Mouse (Mus musculus) right cerebral cortex, postnatal 4 days (tissue): ENCODE measurements around the gene Agap1.
"Not testable (repeated sequence)": the region's sequence is repeated elsewhere in the genome, so short reads cannot be mapped to it uniquely, and the experiment has no call there.

Experiments used
- DNase-seq: peaks from one replicate; pipeline ENCODE4 v3.0.0-alpha.2; 2022

Gene Agap1

DNA sequence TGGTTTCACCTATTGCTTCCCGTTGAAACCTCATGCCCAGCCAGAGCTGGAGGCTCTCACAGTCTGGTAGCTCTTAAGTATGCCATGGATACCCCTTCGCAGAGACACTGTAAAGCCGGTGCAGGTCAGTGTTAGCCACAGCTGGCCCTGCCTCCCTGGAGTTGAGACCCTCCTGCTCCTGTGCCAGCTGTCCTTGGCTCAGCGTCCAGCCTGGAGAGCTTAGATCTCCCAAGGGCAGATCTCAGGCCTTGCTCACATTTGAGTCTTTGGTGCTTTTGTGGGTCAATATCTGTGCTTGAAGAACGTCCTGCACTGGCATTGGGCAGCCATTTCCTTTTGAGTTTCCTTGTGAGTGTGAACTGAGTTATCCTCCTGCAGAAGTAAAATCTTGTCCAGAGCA is 7.3 kb downstream of the Agap1 start:
- DNase-seq = no peak

DNA sequence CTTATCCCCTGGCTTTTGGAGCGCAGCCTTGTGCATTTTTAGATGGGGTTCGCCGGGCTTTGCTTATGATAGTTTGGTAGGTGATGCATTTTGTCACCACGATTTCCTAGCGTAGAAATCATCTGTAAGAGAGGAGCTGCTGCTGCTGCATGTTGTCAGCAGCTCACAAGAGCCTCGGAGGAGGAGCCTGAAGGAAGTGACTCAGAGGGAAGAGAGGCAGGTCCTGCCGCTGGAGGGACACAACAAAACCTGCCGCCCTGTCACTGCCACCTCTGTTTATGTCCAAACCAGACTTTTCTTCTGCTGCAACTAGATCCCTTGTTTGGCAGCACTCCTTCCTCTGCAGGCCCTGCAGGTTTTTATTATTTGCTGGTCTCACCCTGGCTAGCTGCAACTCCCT is 8.5 kb downstream of the Agap1 start:
- DNase-seq = no peak

DNA sequence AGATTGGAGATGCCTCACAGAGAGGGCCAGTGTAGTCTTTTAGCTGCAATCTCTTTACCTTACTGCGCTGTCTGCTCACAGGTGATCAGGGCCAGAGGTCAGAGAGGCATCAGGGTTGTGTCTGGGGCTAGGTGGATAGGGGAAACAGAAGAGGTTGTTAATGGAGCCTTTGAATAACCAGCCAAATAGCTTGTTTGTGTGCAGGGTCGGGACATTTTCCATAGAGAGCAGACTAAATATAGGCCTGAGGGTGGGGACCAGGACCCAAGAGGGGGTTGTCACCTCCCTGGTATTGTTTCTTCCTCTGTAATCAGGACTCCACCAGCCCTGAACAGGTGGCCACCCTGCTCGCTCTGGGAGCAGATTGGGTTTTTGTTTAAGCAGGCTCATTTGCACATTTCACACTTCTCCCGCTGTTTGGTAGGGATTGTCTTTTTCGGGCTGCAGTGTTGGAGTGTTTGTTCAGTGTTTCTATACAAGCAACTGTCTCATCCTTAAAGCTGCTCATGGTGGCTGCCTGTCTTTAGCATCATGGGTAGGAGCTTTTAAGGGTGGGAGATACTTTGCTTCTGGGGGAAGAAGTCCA is 10.9 kb downstream of the Agap1 start:
- no peak for DNase-seq

DNA sequence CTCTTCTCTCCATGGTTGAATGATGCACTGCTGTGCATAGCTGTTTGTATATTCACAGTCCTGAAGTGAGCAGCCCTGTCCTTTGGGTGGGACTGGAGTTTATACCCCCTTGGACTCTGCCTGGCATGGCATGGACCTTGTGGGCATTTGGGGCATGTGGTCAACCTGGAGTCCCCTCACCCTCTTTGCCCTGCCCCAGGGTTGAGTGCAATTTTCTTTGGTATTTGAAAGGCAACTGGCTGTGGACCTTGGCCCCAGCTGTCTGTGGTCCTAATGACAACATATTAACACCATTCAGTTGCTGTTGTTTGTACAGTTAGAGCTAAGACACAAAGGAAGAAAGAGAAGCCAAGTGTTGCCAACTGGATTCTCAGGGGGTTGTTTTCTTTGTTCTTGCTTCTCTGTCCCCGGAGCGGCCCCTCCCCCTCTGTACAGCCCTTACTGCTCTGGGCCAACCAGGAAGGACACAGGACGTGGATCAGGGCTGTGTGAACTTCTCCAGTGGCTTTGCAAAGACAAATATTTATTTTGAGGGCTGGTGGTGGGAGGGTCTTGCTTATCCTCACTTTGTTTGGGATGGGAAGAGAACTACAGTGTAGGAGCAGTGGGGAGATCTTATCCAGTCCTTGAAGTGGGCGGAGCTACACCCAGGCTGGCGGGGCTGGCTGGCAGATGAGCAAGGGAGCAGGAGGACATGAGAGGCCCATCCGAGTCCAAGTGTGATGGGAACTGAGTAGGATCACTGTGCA is 12.9 kb downstream of the Agap1 start:
- no peak for DNase-seq

DNA sequence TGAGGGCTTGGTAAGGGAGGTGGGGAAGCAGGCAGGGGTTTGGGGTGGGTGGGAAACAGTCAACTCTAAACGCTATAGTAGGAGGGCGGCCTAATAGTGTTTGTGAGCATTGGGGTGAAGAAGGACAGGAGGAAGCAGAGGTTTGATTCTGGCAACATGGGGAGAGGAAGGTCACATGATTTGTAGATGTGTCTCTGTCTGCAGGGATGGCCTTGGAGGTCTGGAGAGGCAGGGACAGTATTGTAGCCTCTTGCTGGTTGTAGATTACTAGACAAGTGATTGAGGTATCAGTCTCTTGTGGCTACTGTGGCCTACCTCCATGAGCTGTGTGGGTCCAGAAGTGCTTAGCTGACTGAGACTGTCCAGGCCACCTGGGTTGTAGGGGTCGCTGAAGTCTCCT is 13.5 kb downstream of the Agap1 start:
- DNase-seq = no peak

DNA sequence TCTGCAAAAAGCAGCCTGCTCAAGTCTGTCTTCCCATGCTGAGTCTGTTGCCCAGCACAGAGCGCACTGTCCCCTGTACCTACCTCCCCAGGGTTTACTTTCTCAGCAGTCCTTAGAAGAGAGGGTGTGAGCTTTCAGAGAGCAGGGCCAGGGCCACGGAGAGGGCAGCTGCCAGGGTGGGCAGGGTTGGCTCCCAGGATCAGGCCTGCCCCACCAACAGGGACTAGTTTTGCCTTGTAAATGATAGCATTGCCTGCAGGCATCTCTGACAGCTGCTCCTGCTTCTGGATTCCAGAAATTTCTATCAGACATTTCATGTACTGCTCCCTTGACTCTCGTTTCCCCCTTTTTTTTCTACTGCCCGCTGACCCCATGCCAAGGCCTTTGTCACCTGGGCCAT is 16.8 kb downstream of the Agap1 start:
- no peak for DNase-seq

DNA sequence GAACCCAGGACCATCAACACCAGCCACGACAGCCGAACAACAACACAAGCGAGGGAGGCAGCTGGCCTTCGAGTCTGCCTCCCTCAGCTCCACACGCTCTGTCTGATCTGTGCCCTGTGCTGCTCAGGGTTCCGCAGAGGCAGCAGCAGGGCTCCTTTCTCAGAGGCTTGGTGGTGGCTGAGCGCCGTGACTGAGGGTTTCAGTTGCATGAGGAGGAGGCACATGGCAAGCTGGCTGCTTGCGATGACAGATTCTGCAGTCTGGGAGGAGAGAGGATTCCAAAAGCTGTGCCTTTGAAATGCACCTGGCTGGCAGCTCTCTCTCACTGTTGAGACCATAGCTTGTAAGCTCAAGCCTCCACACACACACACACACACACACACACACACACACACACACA is 17.3 kb downstream of the Agap1 start:
- no peak for DNase-seq

DNA sequence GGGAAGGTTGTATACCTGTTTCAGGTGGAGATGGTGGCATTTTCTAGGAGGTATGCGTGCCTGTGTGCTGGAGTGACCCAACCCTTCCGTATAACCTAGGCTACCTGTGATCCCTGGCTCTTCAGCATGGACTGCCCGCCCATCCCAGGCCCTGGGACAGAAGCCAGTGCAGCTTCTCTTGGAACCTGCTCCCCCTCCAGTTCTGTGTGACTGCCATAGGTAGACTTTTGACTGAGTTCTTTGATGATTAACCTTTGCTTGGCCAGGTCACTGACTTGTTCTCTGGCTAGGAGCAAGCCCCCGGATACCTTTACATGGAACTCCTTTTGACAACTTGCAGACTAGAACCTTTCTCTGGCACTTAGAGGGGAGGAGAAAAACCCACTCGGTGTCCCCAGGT is 19.3 kb downstream of the Agap1 start:
- DNase-seq = no peak

DNA sequence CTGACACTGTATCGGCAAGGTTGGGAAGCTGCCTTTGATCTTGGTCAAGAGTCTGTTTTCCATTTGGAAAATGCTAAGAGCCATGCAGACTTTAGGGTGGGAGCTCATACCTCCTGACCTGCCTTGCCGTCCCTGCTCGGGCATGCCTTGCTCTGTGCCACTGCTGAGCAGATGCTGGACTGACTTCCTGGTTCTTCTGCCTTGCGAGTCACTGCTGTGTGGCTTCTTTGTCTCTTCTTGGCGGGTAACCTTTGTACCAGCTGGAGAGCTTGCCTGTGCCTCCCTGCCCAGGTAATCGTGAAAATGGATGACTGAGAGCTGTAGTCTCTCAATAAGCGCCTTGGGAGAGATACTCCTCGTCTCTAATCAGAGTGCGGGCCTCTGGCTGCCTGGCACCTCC is 20.2 kb downstream of the Agap1 start:
- no peak for DNase-seq

DNA sequence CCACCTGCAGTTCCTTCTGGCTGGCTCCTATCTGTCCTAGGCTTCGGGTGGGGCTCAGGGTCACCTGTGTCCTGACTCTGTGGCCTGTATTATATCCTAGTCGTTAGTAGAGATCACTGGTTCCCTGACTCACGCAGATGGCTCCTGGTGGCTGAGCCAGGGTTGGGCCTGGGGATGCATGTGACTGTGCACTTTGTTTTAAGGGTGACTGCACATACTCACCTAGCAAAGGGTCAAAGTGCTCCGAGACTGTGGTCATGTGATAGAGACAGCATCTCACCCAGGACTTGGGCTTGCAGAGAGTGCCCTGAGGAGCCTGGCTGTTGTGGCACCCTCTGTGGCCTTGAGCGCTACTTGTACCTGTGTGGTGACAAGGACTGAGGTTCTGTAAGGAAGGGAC is 22.4 kb downstream of the Agap1 start:
- DNase-seq = no peak

DNA sequence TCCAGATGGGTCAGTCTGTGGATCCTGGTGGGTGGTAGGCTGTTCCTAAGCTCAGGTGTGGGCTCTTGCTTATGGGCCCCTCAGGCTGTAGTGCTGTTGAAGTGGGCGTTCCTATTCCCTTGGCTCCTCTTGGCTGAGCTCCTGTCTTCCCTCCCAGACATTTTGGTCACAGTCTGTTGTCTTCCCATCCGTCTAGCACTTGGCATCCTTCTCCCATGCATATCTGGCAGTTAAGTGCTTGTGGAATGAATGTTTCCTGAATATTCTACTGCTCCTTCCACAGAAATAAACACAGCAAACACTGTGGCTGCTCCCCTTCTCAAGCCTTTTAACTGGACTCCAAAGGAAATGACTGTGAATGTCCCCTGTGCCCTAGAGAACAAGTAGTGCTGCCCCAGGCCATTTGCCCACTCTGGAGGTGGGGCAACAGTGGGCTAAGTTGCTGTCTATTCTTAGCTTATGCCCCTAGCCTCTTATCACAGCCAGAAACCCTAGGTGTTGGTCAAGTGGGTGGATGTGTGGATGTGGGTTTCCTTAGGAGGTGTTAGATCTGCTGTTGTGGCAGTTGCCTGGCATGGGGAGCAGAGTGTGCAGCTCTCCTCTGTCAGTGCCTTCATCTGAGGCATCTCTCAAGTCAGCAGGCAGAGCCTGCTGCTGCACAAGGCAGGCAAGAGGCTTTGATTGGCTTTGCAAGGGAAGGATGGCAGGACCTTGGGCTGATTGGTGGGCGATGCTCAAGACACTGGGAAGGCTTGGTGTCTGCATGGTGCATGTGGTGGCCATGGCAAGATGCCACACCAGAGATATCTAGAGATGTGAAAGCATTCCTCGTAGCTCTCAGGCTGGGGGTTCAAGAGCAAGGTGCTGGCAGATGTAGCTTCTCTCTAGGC is 24.2 kb downstream of the Agap1 start:
- DNase-seq = no peak

DNA sequence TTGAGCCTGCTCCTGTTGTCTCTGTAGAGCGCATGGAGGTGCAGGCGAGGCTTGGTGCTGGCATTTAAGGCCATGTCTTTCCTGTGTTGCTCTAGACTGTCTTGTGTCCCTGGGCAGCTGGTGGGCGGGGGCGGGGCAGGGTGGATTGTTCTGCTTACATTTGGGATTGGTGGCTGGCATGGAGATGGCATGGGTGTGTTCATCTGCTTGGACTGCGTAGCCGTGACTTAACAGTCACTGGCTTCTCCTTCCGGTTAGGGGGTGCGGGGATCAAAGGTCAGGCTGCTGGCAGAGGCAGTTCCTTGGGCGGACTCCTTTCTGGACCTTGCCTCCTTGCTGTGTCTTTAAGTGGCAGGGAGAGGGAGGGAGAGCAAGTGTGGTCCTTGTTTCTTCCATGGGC is 26.5 kb downstream of the Agap1 start:
- no peak for DNase-seq

DNA sequence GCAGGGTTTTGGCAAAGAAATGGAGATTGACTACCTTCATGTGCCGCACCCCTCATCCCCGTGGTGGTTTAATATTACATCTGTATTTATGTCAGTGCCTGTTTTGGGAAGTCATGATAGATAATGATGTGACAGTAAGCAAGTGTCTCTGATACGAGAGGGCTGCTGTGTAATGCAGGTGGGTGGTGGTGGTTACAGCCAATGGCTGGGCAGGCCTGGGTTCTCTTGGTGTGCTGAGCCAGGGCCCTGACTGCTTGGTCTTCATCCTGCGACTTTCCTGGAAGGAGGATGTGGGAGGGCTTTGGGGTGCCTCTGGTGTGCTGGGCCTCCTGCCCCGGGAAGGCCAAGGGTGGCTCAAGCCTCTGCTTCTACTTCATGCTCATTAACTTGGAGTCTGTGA is 28.2 kb downstream of the Agap1 start:
- DNase-seq = no peak

DNA sequence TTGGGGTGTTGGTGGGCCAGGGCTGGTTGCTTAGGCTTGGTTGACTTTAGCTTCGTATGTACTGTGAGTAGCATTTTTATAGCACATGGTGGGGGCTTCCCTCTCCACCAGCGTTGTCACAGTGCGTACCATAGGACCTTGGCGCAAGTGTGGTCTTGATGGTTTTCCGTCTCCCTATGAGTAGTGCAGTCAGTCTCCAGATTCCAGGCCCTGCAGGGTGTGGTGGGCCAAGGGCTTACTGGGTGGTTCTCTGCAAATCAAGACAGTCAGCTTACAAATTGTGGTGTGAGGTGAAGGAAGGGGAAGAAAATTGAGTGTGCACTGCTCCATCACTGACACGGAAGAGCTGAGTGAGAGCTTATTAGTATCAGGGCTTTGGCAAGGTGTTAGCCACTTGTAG is 32.3 kb downstream of the Agap1 start:
- no peak for DNase-seq

DNA sequence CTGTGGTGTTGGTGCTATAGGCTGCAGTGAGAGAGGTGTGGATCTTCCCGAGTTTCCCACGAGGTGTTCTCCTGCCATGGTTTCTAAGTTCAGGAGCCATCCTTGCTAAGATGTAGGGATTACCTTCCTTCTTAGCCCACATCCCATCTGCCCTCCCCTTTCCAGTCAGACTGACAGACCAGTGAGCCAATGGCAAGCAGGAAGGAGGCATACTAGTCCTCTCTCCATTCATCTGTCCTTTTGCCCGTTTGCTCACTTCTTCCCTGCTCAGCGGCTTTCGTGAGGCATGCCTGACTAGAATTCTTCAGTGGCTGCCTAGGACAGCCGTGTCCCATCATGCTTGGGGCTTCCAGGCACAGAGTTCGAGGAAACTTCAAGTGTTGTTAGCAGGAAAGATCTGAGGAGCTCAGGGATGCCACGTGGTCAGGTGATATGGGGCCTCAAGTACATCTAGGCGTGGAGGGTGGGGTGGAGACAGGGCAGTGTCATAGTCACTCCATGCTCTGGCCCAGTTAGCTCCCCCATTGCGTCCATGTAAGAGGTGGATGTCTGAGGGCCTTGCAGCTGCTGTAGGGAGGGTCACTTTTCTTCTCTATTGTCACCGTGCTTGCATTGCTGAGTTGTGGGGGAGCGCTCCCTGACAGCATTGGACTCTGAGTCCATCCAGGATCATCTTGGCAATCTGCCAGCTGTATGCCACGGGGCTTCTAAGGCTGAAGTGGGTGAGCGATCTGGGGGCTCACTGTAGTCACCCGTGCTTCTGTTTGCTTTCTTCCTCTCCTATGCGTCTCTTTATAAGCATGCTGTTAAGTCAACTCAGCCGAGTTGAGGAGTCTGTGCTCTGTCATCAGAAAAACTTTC is 34.7 kb downstream of the Agap1 start:
- peak; percentile 39 for DNase-seq

DNA sequence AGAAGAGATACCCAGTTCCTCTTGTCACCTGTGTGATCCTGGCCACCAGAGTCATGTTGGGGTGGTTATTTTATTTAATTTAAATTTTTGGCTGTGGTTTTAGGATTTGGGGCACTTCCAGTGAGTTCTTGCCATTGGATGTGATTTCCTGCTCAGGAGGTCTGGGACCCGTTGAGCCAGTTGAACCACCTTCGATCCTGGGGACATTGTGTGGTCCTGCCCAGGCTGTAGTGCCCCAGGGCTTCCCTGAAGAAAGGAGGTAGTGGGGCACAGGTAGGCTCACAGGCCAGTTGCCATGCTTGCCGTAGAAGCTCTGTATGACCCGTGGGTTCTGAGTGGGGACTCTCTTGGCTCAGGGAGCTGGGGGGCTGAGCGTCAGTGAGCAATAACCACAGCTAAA is 38.6 kb downstream of the Agap1 start:
- no peak for DNase-seq

DNA sequence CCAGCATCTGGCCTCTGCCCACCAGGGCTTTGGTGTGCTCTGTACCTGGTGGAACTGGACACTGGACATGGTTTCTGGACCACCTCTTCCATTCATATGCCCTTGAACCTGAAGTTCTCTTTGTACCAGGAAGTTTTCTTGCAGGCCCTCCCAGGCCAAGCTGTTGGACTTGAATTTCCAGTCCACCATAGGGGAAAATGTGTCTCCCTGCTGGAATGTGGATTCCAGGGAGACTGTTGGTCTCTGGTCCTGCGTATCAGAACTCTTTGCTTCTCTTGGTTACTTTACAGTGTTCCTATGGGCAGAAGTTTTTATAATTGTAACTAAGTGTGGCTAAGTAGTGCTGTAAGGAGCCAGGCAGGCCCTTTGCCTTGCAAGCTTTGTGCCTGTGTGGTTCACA is 40.2 kb downstream of the Agap1 start:
- DNase-seq = no peak

DNA sequence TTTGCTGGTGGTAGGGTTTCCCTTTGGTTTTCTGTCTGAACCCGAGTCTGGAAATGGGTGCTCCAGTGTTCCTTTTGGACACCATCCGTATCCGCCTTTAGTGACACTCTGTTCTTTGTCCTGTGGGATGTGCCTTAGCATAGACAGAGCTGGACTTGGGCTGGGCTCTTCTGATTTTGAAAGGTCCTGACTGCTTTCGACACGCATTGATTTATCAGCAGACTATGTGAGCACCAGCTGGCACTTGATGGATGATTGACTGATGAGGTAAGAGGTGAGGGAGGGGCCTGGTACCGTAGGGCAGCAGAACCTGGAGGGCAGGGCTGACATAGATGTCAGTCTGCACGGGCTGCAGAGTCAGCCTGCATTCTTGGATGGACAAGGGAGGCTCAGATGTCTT is 41.6 kb downstream of the Agap1 start:
- DNase-seq = no peak

DNA sequence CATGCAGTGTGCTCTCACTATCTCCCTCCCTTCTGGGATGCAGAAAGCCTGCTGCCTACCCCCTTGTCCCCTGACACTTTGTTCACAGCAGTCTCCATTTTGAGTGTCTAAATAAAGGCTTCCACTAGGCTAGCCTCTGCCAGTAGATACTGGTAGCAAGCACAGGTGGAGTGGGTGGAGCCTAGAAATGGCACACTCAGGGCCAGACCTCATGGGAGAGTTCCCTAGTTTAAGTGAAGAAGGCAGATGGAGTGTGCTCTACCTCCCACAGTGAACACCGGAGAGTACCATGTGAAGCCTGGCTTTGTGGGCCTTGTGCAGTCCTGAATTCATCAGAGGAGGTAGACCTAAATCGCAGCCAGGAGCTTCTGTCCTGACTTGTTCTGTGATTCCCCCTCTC is 46.3 kb downstream of the Agap1 start:
- DNase-seq = no peak

DNA sequence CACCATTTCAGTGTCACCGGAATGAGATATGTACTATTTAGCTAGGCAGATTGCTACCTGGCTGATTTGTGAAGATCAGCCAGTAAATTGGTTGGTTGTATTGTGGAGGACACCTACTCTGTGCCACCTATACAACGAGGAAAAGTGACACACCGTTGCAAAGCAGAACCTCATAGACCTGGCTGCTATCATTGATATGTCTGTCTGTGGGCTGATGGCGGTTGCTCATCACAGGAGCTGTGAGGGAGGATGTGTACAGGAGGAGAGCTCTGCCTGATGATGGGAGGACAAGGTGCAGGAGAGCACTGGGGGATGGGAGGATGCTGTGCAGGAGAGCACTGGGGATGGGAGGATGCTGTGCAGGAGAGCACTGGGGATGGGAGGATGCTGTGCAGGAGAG is 46.7 kb downstream of the Agap1 start:
- no peak for DNase-seq

DNA sequence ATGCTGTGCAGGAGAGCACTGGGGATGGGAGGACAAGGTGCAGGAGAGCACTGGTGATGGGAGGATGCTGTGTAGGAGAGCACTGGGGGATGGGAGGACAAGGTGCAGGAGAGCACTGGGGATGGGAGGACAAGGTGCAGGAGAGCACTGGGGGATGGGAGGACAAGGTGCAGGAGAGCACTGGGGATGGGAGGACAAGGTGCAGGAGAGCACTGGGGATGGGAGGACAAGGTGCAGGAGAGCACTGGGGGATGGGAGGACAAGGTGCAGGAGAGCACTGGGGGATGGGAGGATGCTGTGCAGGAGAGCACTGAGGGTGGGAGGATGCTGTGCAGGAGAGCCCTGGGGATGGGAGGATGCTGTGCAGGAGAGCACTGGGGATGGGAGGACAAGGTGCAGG is 47.3 kb downstream of the Agap1 start:
- not testable (repeated sequence) for DNase-seq

DNA sequence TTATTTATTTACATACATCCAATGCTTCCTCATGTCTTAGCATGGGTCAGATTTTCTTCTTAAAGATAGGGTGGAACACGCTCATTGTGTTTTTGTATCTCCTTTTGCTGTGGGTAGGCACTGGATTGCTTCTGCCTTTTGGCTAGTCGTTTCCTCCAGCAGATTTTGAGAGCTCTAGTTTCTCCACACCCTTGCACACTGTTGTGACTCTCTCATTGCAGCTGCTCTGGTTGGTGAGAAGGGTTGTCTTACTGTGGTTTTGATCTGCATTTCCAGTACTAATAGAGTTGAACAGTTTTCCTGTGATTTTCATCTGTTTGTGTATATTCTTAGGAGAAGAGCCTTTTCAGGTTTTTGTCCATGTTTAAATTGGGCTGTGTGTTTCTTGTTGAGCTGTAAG is 54.6 kb downstream of the Agap1 start:
- no peak for DNase-seq

DNA sequence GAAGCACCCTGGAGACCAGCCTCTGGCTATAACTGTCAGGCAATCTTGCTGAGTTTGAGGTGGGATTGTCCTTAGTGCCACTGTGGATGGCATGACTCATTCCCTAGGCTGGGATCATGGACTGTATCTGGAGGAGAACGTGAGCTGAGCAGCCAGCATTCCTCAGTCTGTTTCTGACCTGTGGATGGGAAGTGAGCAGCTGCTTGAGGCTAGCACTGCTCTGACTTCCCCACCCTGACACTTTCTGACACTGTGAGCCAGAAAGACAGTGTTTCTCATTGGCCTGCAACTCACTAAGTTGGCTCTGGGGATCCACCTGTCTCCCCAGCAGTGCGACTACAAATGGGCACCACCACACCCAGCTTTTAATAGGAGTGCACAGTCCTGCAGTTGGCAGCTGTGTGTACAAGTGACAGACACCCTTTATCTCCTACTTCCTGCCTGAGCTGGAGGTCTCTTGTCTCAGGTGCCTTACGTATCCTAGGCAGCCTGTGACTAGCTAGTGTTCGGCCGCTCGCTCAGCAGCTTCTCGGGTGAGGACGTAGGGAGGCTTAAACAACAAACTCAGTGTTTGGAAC is 55.2 kb downstream of the Agap1 start:
- no peak for DNase-seq
